Mouse (Mus musculus): ENCODE results near the gene Zfp341. TPM values are rescaled to one million over a fixed set of nuclear protein-coding genes. Genes with fewer than 3 reads are reported as not detected.

Zfp341 gene
- total and polyA plus RNA-seq, 2 experiments from 2014 or later = 0.40 to 4.4 TPM

DNA sequence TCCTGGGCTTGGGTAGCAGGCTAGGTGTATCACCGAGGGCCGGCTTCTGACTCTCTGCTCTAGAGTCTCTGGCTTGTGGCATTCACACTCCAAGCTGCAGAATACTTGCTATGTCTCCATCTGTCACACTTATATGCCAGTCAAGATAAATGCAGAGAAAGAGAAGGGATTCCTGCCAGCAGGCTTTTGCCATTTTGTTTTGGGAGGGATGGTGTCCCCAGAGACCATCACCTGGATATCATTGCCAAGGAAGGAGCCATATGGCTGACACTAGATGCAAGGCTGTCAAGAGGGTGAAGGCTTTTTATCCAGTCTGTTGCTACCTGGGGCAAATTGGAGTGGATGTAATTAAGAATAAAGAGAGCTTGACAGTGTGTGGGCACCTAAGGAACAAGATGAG lies 22.7 kb downstream of the Zfp341 start:
- no peaks in the 10 kb centered on the region for H3K4me1 ChIP-seq (ENCODE audit: control insufficient read depth, insufficient read depth)
- no peak overlapping the region for H3K27ac ChIP-seq (ENCODE audit: low read depth)
- H3K4me2 ChIP-seq (ENCODE audit: low read depth, low read length) = no peak overlapping the region
- H3K36me3 ChIP-seq (replicated peaks; ENCODE audit: control insufficient read depth, insufficient read depth, low read length) = peaks cover 47% of the 10 kb centered on the region
- H3K27me3 ChIP-seq (ENCODE audit: control insufficient read depth, insufficient read depth, low read length) = no peaks in the 10 kb centered on the region
- DNase-seq (ENCODE audit: low spot score) = no peak
- no peak overlapping the region for H3K9ac ChIP-seq (replicated peaks; ENCODE audit: low read depth, low read length)
- ATAC-seq (ENCODE audit: insufficient read depth, low read depth) = no peak
- WGBS = 76% methylated on average over 2 of the region's 2 CpGs
- H3K4me3 ChIP-seq (ENCODE audit: low read depth, low read length) = no peak overlapping the region
- H3K9me3 ChIP-seq (replicated peaks; ENCODE audit: control insufficient read depth, low read length) = no peaks in the 10 kb centered on the region
- TF ChIP-seq EP300 (IDR thresholded peaks at IDR 0.05; ENCODE audit: low read depth) (no peak), CTCF (IDR thresholded peaks at IDR 0.05; ENCODE audit: low read depth) (no peak)

DNA sequence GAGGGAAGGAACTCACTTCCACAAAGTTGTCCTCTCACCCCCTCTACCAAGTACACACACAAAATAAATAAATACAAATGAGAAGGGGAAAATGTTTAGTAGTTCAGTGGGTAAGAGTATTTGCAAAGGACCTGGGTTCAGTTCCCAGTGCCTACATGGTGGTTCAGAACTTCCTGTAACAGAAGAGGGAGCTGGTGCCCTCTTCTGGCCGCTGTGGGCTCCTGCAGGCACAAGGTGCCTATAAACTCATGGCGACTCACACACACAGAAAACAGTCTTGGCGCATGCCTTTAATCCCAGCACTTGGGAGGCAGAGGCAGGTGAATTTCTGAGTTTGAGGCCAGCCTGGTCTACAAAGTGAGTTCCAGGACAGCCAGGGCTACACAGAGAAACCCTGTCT lies 25.4 kb downstream of the Zfp341 start:
- no peaks in the 10 kb centered on the region for H3K9me3 ChIP-seq (replicated peaks; ENCODE audit: control insufficient read depth, low read length)
- TF ChIP-seq CTCF (IDR thresholded peaks at IDR 0.05; ENCODE audit: low read depth) (no peak), EP300 (IDR thresholded peaks at IDR 0.05; ENCODE audit: low read depth) (no peak)
- no peak overlapping the region for H3K4me3 ChIP-seq (ENCODE audit: low read depth, low read length)
- WGBS = 89% methylated on average over 3 of the region's 3 CpGs
- ATAC-seq (ENCODE audit: insufficient read depth, low read depth) (no peak), DNase-seq (ENCODE audit: low spot score) (no peak)
- no peaks in the 10 kb centered on the region for H3K27me3 ChIP-seq (ENCODE audit: control insufficient read depth, insufficient read depth, low read length)
- no peaks in the 10 kb centered on the region for H3K4me1 ChIP-seq (ENCODE audit: control insufficient read depth, insufficient read depth)
- peaks cover 40% of the 10 kb centered on the region for H3K36me3 ChIP-seq (replicated peaks; ENCODE audit: control insufficient read depth, insufficient read depth, low read length)
- no peak overlapping the region for H3K27ac ChIP-seq (ENCODE audit: low read depth)
- H3K9ac ChIP-seq (replicated peaks; ENCODE audit: low read depth, low read length) = no peak overlapping the region
- no peak overlapping the region for H3K4me2 ChIP-seq (ENCODE audit: low read depth, low read length)

GRCm38 (mm10) chr2:154639115-154639514 lies 26.0 kb downstream of the Zfp341 start:
- no peak overlapping the region for H3K4me3 ChIP-seq (ENCODE audit: low read depth, low read length)
- no peak overlapping the region for H3K9ac ChIP-seq (replicated peaks; ENCODE audit: low read depth, low read length)
- H3K27me3 ChIP-seq (ENCODE audit: control insufficient read depth, insufficient read depth, low read length) = no peaks in the 10 kb centered on the region
- no peak overlapping the region for H3K4me2 ChIP-seq (ENCODE audit: low read depth, low read length)
- peaks cover 43% of the 10 kb centered on the region for H3K36me3 ChIP-seq (replicated peaks; ENCODE audit: control insufficient read depth, insufficient read depth, low read length)
- H3K9me3 ChIP-seq (replicated peaks; ENCODE audit: control insufficient read depth, low read length) = no peaks in the 10 kb centered on the region
- DNase-seq (ENCODE audit: low spot score) (no peak), ATAC-seq (ENCODE audit: insufficient read depth, low read depth) (no peak)
- no peaks in the 10 kb centered on the region for H3K4me1 ChIP-seq (ENCODE audit: control insufficient read depth, insufficient read depth)
- WGBS = 88% methylated on average over 4 of the region's 4 CpGs
- H3K27ac ChIP-seq (ENCODE audit: low read depth) = no peak overlapping the region
- TF ChIP-seq CTCF (IDR thresholded peaks at IDR 0.05; ENCODE audit: low read depth) (no peak), EP300 (IDR thresholded peaks at IDR 0.05; ENCODE audit: low read depth) (no peak)

- no peaks in the 10 kb centered on the region for H3K27me3 ChIP-seq (ENCODE audit: control insufficient read depth, insufficient read depth, low read length)
- H3K4me1 ChIP-seq (ENCODE audit: control insufficient read depth, insufficient read depth) = no peaks in the 10 kb centered on the region
- H3K9me3 ChIP-seq (replicated peaks; ENCODE audit: control insufficient read depth, low read length) = no peaks in the 10 kb centered on the region
- no peak overlapping the region for H3K9ac ChIP-seq (replicated peaks; ENCODE audit: low read depth, low read length)
- ATAC-seq (ENCODE audit: insufficient read depth, low read depth) = no peak
- 87% methylated on average over 8 of the region's 8 CpGs for WGBS
- no peak for TF ChIP-seq EP300 (IDR thresholded peaks at IDR 0.05; ENCODE audit: low read depth)
- no peak for TF ChIP-seq CTCF (IDR thresholded peaks at IDR 0.05; ENCODE audit: low read depth)
- DNase-seq (ENCODE audit: low spot score) = no peak
- H3K27ac ChIP-seq (ENCODE audit: low read depth) = no peak overlapping the region
- H3K36me3 ChIP-seq (replicated peaks; ENCODE audit: control insufficient read depth, insufficient read depth, low read length) = peaks cover 36% of the 10 kb centered on the region
- H3K4me2 ChIP-seq (ENCODE audit: low read depth, low read length) = no peak overlapping the region
- no peak overlapping the region for H3K4me3 ChIP-seq (ENCODE audit: low read depth, low read length)
These were observed 28.1 kb downstream of the Zfp341 start for GRCm38 (mm10) chr2:154641176-154641575.

GRCm38 (mm10) chr2:154642005-154642459 lies 28.9 kb downstream of the Zfp341 start:
- Histone ChIP-seq H3K9ac (replicated peaks; ENCODE audit: low read depth, low read length) (no peak overlapping the region), H3K4me2 (ENCODE audit: low read depth, low read length) (no peak overlapping the region), H3K27me3 (ENCODE audit: control insufficient read depth, insufficient read depth, low read length) (no peaks in the 10 kb centered on the region), H3K4me3 (ENCODE audit: low read depth, low read length) (no peak overlapping the region), H3K4me1 (ENCODE audit: control insufficient read depth, insufficient read depth) (no peaks in the 10 kb centered on the region), H3K36me3 (replicated peaks; ENCODE audit: control insufficient read depth, insufficient read depth, low read length) (peaks cover 31% of the 10 kb centered on the region), H3K9me3 (replicated peaks; ENCODE audit: control insufficient read depth, low read length) (no peaks in the 10 kb centered on the region), H3K27ac (ENCODE audit: low read depth) (no peak overlapping the region)
- TF ChIP-seq CTCF (IDR thresholded peaks at IDR 0.05; ENCODE audit: low read depth) (no peak), EP300 (IDR thresholded peaks at IDR 0.05; ENCODE audit: low read depth) (no peak)
- ATAC-seq (ENCODE audit: insufficient read depth, low read depth) (no peak), DNase-seq (ENCODE audit: low spot score) (no peak)
- 95% methylated on average over 9 of the region's 9 CpGs for WGBS

DNA sequence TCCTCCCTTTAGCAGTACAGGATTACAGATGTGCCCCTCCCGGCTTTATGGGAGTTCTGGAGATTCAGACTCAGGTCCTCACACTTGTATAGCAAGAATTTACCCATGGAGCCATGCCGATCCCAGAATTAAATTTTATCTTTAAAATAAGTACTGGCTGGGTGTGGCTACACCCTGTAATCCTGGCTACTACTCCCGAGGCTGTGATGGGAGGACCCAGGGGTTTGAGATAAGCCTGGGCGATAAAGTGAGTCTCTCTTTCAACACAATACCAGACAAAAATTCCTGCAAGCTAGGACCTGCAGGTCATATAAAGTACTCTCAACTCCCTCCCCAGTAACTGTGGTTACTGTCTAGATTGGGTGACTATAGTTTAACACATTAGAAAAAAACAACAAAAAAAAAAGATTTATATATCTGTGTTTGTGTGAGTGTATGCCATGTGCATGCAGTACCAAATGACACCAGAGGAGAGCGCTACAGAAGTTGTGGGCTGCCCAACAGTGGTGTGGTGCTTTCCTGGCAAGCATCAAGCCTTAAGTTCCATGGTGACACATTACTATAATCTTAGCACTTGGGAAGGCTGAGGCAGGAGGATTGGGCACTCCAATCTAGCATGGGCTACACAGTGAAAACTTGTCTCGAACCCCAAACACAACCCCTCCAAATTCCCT lies 29.8 kb downstream of the Zfp341 start:
- H3K9ac ChIP-seq (replicated peaks; ENCODE audit: low read depth, low read length) = no peak overlapping the region
- no peaks in the 10 kb centered on the region for H3K27me3 ChIP-seq (ENCODE audit: control insufficient read depth, insufficient read depth, low read length)
- no peak for TF ChIP-seq EP300 (IDR thresholded peaks at IDR 0.05; ENCODE audit: low read depth)
- no peak for TF ChIP-seq CTCF (IDR thresholded peaks at IDR 0.05; ENCODE audit: low read depth)
- H3K4me3 ChIP-seq (ENCODE audit: low read depth, low read length) = no peak overlapping the region
- 55% methylated on average over 6 of the region's 6 CpGs for WGBS
- no peak overlapping the region for H3K4me2 ChIP-seq (ENCODE audit: low read depth, low read length)
- H3K36me3 ChIP-seq (replicated peaks; ENCODE audit: control insufficient read depth, insufficient read depth, low read length) = peaks cover 28% of the 10 kb centered on the region
- H3K27ac ChIP-seq (ENCODE audit: low read depth) = no peak overlapping the region
- no peaks in the 10 kb centered on the region for H3K9me3 ChIP-seq (replicated peaks; ENCODE audit: control insufficient read depth, low read length)
- ATAC-seq (ENCODE audit: insufficient read depth, low read depth) = no peak
- DNase-seq (ENCODE audit: low spot score) = no peak
- no peaks in the 10 kb centered on the region for H3K4me1 ChIP-seq (ENCODE audit: control insufficient read depth, insufficient read depth)
